Mouse (Mus musculus): ENCODE measurements around the gene Cpeb3.
"Not testable (repeated sequence)": the region's sequence is repeated elsewhere in the genome, so short reads cannot be mapped to it uniquely, and the experiment has no call there.

Gene Cpeb3

GRCm38 (mm10) chr19:37208176-37208755, at the start of gene Cpeb3:
Gene Cpeb3, minus strand, starts transcription at chr19:37208601.
- DNase-seq: peak; percentile 47

GRCm38 (mm10) chr19:37255321-37255720, 46.9 kb upstream of the Cpeb3 start:
- no peak for DNase-seq

GRCm38 (mm10) chr19:37252104-37252503, 43.7 kb upstream of the Cpeb3 start:
- no peak for DNase-seq

GRCm38 (mm10) chr19:37248199-37248598, 39.8 kb upstream of the Cpeb3 start:
- no peak for DNase-seq

GRCm38 (mm10) chr19:37246859-37247258, 38.5 kb upstream of the Cpeb3 start:
- no peak for DNase-seq

- DNase-seq: no peak
These were observed 34.3 kb upstream of the Cpeb3 start for GRCm38 (mm10) chr19:37242707-37243106.

GRCm38 (mm10) chr19:37241201-37241600, 32.8 kb upstream of the Cpeb3 start:
- DNase-seq: no peak

- no peak for DNase-seq
These were observed 30.7 kb upstream of the Cpeb3 start for GRCm38 (mm10) chr19:37239096-37239495.

GRCm38 (mm10) chr19:37238651-37239050, 30.2 kb upstream of the Cpeb3 start:
- DNase-seq: no peak

GRCm38 (mm10) chr19:37237712-37238437, 29.5 kb upstream of the Cpeb3 start:
- DNase-seq: no peak

- DNase-seq: no peak
These were observed 28.9 kb upstream of the Cpeb3 start for GRCm38 (mm10) chr19:37237306-37237705.

- no peak for DNase-seq
These were observed 27.4 kb upstream of the Cpeb3 start for GRCm38 (mm10) chr19:37235818-37236217.

- peak; percentile 28 for DNase-seq
These were observed 25.4 kb upstream of the Cpeb3 start for GRCm38 (mm10) chr19:37233561-37234539.

- not testable (repeated sequence) for DNase-seq
These were observed 24.2 kb upstream of the Cpeb3 start for GRCm38 (mm10) chr19:37232598-37232997.

- no peak for DNase-seq
These were observed 16.9 kb upstream of the Cpeb3 start for GRCm38 (mm10) chr19:37225197-37225862.

- no peak for DNase-seq
These were observed 6.3 kb upstream of the Cpeb3 start for GRCm38 (mm10) chr19:37214711-37215110.

GRCm38 (mm10) chr19:37211416-37211815, 3.0 kb upstream of the Cpeb3 start:
- DNase-seq: no peak

GRCm38 (mm10) chr19:37210457-37210856, 2.1 kb upstream of the Cpeb3 start:
- DNase-seq: no peak

- no peak for DNase-seq
These were observed 1.2 kb upstream of the Cpeb3 start for GRCm38 (mm10) chr19:37209467-37210128.

- no peak for DNase-seq
These were observed 585 bp upstream of the Cpeb3 start for GRCm38 (mm10) chr19:37208986-37209385.

- DNase-seq: peak; percentile 91
These were observed 862 bp downstream of the Cpeb3 start, which contains the start of gene March5 for GRCm38 (mm10) chr19:37207303-37208175. Gene March5, plus strand, starts transcription at chr19:37207543.
